Mouse (Mus musculus): ENCODE data around the gene Cnp. TPM values are rescaled to one million over a fixed set of nuclear protein-coding genes. Genes with fewer than 3 reads are reported as not detected.
"Not testable (repeated sequence)": the region's sequence is repeated elsewhere in the genome, so short reads cannot be mapped to it uniquely, and the experiment has no call there.

The Cnp gene
- polyA plus RNA-seq, 1 experiment from 2014 or later = 28.0 TPM

DNA sequence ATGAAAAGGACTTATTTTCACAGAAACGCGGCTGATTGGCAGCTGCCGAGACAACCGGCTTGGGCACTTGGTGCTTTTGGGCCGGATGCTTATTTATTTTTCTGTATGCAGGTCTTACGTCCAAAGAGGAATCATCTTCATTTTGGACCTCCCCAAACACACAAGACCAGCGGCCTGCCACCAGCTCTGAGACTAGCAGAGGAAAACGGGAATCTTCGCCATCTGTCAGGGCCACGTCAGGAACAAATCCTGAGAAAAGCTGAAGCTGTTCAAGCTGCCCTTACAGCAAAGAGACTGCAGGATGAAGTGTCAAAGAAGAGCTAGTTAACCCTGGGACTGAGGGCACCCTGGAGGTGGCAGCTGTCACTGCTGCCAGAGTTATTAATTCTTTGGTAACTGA lies 30.7 kb downstream of the Cnp start:
- H3K27me3 ChIP-seq (ENCODE audit: control insufficient read depth, insufficient read depth, low read length) = no peaks in the 10 kb centered on the region
- H3K4me3 ChIP-seq (ENCODE audit: low read depth, low read length) = no peak overlapping the region
- WGBS = 90% methylated on average over 10 of the region's 10 CpGs
- H3K9me3 ChIP-seq (ENCODE audit: control insufficient read depth, low read length) = no peaks in the 10 kb centered on the region
- ATAC-seq (ENCODE audit: insufficient read depth, low FRiP score, low TSS enrichment) = no peak
- H3K4me1 ChIP-seq (ENCODE audit: control insufficient read depth, insufficient read depth, low read length) = no peaks in the 10 kb centered on the region
- no peak for DNase-seq (ENCODE audit: low spot score)
- no peak overlapping the region for H3K4me2 ChIP-seq (ENCODE audit: low read depth)
- peaks cover 5% of the 10 kb centered on the region for H3K36me3 ChIP-seq (ENCODE audit: control insufficient read depth, insufficient read depth, low read length)
- no peak overlapping the region for H3K27ac ChIP-seq (ENCODE audit: low read depth, low read length)
- no peak overlapping the region for H3K9ac ChIP-seq (ENCODE audit: low read length)

DNA sequence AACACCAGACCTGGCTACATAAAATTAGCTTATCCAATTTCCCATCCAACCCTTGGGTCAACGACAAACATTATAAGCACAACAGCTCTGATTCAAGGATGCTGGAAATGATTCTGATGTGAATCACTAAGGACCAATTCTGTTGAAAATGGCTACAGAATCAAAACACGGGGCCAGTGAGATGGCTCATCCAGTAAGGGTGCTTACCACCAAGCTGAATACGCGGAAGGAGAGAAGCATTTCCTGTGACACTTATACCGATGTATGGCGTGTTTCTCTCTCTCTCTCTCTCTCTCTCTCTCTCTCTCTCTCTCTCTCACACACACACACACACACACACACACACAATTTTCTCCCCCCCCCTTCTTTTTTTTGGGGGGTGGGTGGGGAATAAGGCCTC lies 32.4 kb downstream of the Cnp start:
- no peaks in the 10 kb centered on the region for H3K4me1 ChIP-seq (ENCODE audit: control insufficient read depth, insufficient read depth, low read length)
- no peaks in the 10 kb centered on the region for H3K9me3 ChIP-seq (ENCODE audit: control insufficient read depth, low read length)
- WGBS = 97% methylated on average over 6 of the region's 6 CpGs
- ATAC-seq (ENCODE audit: insufficient read depth, low FRiP score, low TSS enrichment) = no peak
- peaks cover 2% of the 10 kb centered on the region; the same call in 1 of the 2 replicates for H3K36me3 ChIP-seq (ENCODE audit: control insufficient read depth, insufficient read depth, low read length)
- DNase-seq (ENCODE audit: low spot score) = no peak
- H3K4me3 ChIP-seq (ENCODE audit: low read depth, low read length) = no peak overlapping the region
- H3K4me2 ChIP-seq (ENCODE audit: low read depth) = no peak overlapping the region
- H3K27ac ChIP-seq (ENCODE audit: low read depth, low read length) = no peak overlapping the region
- H3K27me3 ChIP-seq (ENCODE audit: control insufficient read depth, insufficient read depth, low read length) = no peaks in the 10 kb centered on the region
- no peak overlapping the region for H3K9ac ChIP-seq (ENCODE audit: low read length)

DNA sequence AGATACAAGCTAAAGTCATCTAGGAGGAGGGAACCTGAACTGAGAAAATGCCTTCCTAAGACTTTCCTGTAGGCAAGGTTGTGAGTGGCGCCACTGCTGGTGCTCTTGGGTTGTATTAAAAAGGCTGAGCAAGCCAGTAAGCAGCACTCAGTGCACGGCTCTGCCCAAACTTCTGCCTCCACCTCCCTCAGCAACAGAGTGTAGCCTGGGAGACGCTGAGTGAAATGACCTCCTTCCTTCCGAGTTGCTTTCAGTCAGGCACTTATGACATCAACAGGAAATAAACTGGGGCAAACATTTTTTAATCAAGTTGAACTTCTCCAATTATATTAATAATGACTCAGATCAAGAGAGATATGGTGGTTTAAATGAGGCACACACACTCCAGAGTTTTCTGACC lies 34.1 kb downstream of the Cnp start:
- WGBS = 86% methylated on average over 4 of the region's 4 CpGs
- H3K9ac ChIP-seq (ENCODE audit: low read length) = no peak overlapping the region
- H3K27ac ChIP-seq (ENCODE audit: low read depth, low read length) = no peak overlapping the region
- ATAC-seq (ENCODE audit: insufficient read depth, low FRiP score, low TSS enrichment) = no peak
- H3K36me3 ChIP-seq (ENCODE audit: control insufficient read depth, insufficient read depth, low read length) = peaks cover 2% of the 10 kb centered on the region; the same call in 1 of the 2 replicates
- H3K9me3 ChIP-seq (ENCODE audit: control insufficient read depth, low read length) = no peaks in the 10 kb centered on the region
- DNase-seq (ENCODE audit: low spot score) = no peak
- no peaks in the 10 kb centered on the region for H3K27me3 ChIP-seq (ENCODE audit: control insufficient read depth, insufficient read depth, low read length)
- no peak overlapping the region for H3K4me2 ChIP-seq (ENCODE audit: low read depth)
- H3K4me1 ChIP-seq (ENCODE audit: control insufficient read depth, insufficient read depth, low read length) = no peaks in the 10 kb centered on the region
- no peak overlapping the region for H3K4me3 ChIP-seq (ENCODE audit: low read depth, low read length)

DNA sequence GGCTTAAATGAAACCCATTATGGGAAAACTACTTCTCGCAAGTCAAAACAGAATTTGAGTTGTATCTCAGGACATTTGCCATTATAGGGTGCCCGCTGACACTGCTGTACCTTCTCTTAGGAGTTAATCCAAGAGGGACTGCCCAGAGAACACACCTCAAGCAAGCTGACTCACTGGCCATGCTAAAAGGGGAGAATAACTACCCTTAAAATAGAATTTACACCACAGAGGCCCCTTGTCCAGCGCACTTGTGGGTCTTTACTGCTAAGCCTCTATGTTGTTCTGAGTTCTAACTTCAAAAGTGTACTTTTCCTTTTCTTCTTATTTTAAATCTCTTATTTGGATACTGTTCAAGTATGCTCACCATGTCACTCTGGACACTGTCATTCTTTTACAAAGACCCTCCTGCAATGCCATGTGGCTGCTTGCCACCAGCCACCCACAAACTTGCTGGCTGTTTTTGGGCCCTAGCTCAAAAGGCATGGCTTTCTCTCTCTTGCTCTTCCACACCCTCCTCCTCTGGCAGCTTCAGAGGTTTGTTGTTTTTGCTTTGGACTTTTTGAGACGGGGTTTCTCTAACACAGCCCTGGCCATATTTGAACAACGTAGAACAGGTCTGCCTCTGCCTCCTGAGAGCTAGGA lies 34.8 kb downstream of the Cnp start:
- no peaks in the 10 kb centered on the region for H3K9me3 ChIP-seq (ENCODE audit: control insufficient read depth, low read length)
- H3K27ac ChIP-seq (ENCODE audit: low read depth, low read length) = no peak overlapping the region
- H3K27me3 ChIP-seq (ENCODE audit: control insufficient read depth, insufficient read depth, low read length) = no peaks in the 10 kb centered on the region
- H3K4me1 ChIP-seq (ENCODE audit: control insufficient read depth, insufficient read depth, low read length) = no peaks in the 10 kb centered on the region
- WGBS = 93% methylated on average over 5 of the region's 5 CpGs
- H3K9ac ChIP-seq (ENCODE audit: low read length) = no peak overlapping the region
- no peak for DNase-seq (ENCODE audit: low spot score)
- no peak overlapping the region for H3K4me2 ChIP-seq (ENCODE audit: low read depth)
- H3K4me3 ChIP-seq (ENCODE audit: low read depth, low read length) = no peak overlapping the region
- no peak for ATAC-seq (ENCODE audit: insufficient read depth, low FRiP score, low TSS enrichment)
- peaks cover 2% of the 10 kb centered on the region; the same call in 1 of the 2 replicates for H3K36me3 ChIP-seq (ENCODE audit: control insufficient read depth, insufficient read depth, low read length)

DNA sequence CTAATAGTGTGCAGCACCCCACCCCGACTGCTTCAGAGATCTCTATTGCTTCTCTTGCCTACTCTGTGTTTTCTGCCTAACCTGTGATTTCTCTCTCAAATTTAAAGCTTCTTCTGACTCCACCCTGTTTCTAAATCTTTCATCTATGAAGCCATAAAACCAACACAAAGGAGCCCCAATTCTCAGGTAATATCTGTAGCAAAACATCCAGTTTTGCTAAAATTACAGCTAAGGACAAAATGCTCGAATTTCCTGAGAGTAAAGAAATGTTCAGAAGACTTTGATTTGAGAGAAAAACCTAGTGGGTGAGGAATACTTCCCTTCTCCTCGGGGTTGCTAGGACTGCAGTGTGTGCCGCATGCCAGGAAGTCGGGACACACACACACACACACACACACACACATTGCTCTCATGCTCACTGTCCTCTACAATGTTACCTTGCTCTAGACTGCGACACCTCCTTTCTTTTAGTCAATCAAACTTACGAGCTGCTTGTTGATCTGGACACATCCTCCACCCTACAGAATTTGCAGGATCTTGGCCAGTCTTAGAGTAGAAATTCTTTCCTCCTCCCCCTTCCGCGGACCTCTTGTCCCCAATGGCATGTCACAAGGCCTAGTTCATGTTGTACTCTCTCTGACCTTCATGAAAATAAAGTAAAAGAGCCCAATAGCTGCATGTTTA lies 35.4 kb downstream of the Cnp start:
- no peak overlapping the region for H3K9ac ChIP-seq (ENCODE audit: low read length)
- DNase-seq (ENCODE audit: low spot score) = no peak
- no peak overlapping the region for H3K4me3 ChIP-seq (ENCODE audit: low read depth, low read length)
- no peaks in the 10 kb centered on the region for H3K9me3 ChIP-seq (ENCODE audit: control insufficient read depth, low read length)
- no peak overlapping the region for H3K4me2 ChIP-seq (ENCODE audit: low read depth)
- no peaks in the 10 kb centered on the region for H3K27me3 ChIP-seq (ENCODE audit: control insufficient read depth, insufficient read depth, low read length)
- ATAC-seq (ENCODE audit: insufficient read depth, low FRiP score, low TSS enrichment) = no peak
- WGBS = 87% methylated on average over 9 of the region's 9 CpGs
- H3K27ac ChIP-seq (ENCODE audit: low read depth, low read length) = no peak overlapping the region
- H3K4me1 ChIP-seq (ENCODE audit: control insufficient read depth, insufficient read depth, low read length) = no peaks in the 10 kb centered on the region
- H3K36me3 ChIP-seq (ENCODE audit: control insufficient read depth, insufficient read depth, low read length) = peaks cover 2% of the 10 kb centered on the region; the same call in 1 of the 2 replicates

DNA sequence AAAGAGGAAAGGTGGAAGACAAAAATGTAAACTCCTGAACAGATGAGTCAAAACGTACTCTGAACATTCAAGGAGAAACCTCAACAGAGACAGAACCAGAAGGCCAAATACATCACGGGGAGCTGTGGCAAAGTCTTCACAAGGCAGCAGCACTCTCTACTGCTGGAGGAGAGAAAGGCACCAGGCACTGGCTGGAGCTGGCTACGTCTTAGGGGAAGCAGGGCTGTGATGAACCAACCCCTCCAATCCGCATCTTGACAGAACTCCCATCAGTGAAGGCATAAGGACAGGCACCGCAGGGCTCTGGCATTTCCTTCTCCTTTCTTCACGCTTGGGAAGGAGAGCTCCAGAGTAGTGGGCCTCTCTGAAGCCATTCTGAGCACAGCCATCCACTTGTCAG lies 36.9 kb downstream of the Cnp start:
- WGBS = 93% methylated on average over 6 of the region's 6 CpGs
- H3K9me3 ChIP-seq (ENCODE audit: control insufficient read depth, low read length) = no peaks in the 10 kb centered on the region
- peaks cover 2% of the 10 kb centered on the region; the same call in 1 of the 2 replicates for H3K36me3 ChIP-seq (ENCODE audit: control insufficient read depth, insufficient read depth, low read length)

DNA sequence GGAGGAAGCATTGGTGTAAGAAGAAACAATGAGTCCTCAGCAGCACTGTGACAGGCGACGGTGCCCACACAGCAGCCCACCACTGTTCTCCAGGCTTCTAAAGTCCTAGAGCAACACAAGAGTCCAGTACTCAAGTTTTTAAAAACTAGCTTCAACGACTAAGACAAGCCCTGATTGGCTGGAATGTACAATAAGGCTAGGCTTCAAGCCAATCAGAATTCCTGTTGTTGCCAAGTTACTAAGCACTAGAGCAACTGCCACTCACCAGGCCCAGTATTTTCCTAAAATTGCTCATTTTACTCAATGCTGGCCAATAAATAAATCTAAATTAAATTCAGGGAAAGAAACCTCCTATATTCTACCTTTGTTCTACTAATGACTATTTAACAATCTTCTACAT lies 38.5 kb downstream of the Cnp start:
- Histone ChIP-seq H3K4me3 (ENCODE audit: low read depth, low read length) (no peak overlapping the region), H3K36me3 (ENCODE audit: control insufficient read depth, insufficient read depth, low read length) (peaks cover 2% of the 10 kb centered on the region; the same call in 1 of the 2 replicates), H3K4me1 (ENCODE audit: control insufficient read depth, insufficient read depth, low read length) (peaks cover 7% of the 10 kb centered on the region), H3K4me2 (ENCODE audit: low read depth) (no peak overlapping the region), H3K9me3 (ENCODE audit: control insufficient read depth, low read length) (no peaks in the 10 kb centered on the region), H3K9ac (ENCODE audit: low read length) (no peak overlapping the region), H3K27me3 (ENCODE audit: control insufficient read depth, insufficient read depth, low read length) (no peaks in the 10 kb centered on the region), H3K27ac (ENCODE audit: low read depth, low read length) (no peak overlapping the region)
- DNase-seq (ENCODE audit: low spot score) = no peak
- 96% methylated on average over 3 of the region's 3 CpGs for whole genome bisulfite sequencing
- ATAC-seq (ENCODE audit: insufficient read depth, low FRiP score, low TSS enrichment) = no peak

More for the DNA sequence above, 36.9 kb downstream of the Cnp start:
- H3K4me3 ChIP-seq (ENCODE audit: low read depth, low read length) = no peak overlapping the region
- DNase-seq (ENCODE audit: low spot score) (no peak), ATAC-seq (ENCODE audit: insufficient read depth, low FRiP score, low TSS enrichment) (no peak)
- H3K4me1 ChIP-seq (ENCODE audit: control insufficient read depth, insufficient read depth, low read length) = no peaks in the 10 kb centered on the region
- H3K4me2 ChIP-seq (ENCODE audit: low read depth) = no peak overlapping the region
- H3K27ac ChIP-seq (ENCODE audit: low read depth, low read length) = no peak overlapping the region
- H3K27me3 ChIP-seq (ENCODE audit: control insufficient read depth, insufficient read depth, low read length) = no peaks in the 10 kb centered on the region
- no peak overlapping the region for H3K9ac ChIP-seq (ENCODE audit: low read length)

DNA sequence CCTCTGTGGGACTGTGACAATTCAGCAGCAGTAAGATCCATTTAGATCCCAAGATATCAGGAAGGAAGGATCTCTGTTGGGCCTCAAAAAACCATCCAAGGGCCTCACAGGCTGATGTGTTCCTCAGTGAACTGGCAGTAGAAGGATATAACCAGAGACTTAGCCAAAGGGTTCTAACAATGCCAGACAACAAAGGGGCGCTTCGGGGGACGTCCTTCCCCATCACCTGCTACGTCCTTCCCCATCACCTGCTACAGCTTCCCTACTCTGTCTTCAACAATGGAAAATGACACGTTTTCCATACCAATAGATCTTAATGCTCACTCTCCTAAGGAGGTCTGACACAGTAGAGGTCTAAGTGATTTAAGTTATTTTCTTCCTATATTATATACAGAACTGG lies 41.6 kb downstream of the Cnp start:
- H3K27me3 ChIP-seq (ENCODE audit: control insufficient read depth, insufficient read depth, low read length) = no peaks in the 10 kb centered on the region
- H3K36me3 ChIP-seq (ENCODE audit: control insufficient read depth, insufficient read depth, low read length) = no peaks in the 10 kb centered on the region; the same call in 1 of the 2 replicates
- H3K9ac ChIP-seq (ENCODE audit: low read length) = no peak overlapping the region
- H3K9me3 ChIP-seq (ENCODE audit: control insufficient read depth, low read length) = no peaks in the 10 kb centered on the region
- ATAC-seq (ENCODE audit: insufficient read depth, low FRiP score, low TSS enrichment) (no peak), DNase-seq (ENCODE audit: low spot score) (no peak)
- H3K4me3 ChIP-seq (ENCODE audit: low read depth, low read length) = no peak overlapping the region
- H3K4me2 ChIP-seq (ENCODE audit: low read depth) = no peak overlapping the region
- WGBS = 92% methylated on average over 5 of the region's 5 CpGs
- no peak overlapping the region for H3K27ac ChIP-seq (ENCODE audit: low read depth, low read length)
- H3K4me1 ChIP-seq (ENCODE audit: control insufficient read depth, insufficient read depth, low read length) = peaks cover 12% of the 10 kb centered on the region

DNA sequence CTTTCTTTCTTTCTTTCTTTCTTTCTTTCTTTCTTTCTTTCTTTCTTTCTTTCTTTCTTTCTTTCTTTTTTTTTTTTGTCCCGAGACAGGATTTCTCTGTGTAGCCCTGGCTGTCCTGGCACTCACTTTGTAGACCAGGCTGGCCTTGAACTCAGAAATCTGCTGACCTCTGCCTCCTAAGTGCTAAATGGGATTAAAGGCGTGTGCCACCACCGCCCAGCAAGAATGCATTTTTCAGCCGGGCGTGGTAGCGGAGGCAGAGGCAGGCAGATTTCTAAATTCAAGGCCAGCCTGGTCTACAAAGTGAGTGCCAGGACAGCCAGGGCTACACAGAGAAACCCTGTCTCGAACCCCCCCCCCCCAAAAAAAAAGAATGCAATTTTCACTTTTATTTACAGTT lies 42.1 kb downstream of the Cnp start:
- 97% methylated on average over 7 of the region's 7 CpGs for WGBS
- DNase-seq (ENCODE audit: low spot score); ATAC-seq (ENCODE audit: insufficient read depth, low FRiP score, low TSS enrichment); H3K36me3 ChIP-seq (ENCODE audit: control insufficient read depth, insufficient read depth, low read length); H3K27ac ChIP-seq (ENCODE audit: low read depth, low read length); H3K9ac ChIP-seq (ENCODE audit: low read length); H3K4me3 ChIP-seq (ENCODE audit: low read depth, low read length); H3K4me2 ChIP-seq (ENCODE audit: low read depth); H3K9me3 ChIP-seq (ENCODE audit: control insufficient read depth, low read length); H3K27me3 ChIP-seq (ENCODE audit: control insufficient read depth, insufficient read depth, low read length): not testable (repeated sequence)
- H3K4me1 ChIP-seq (ENCODE audit: control insufficient read depth, insufficient read depth, low read length) = peaks cover 12% of the 10 kb centered on the region

All from neural tube, embryonic 11.5 days (tissue).